Mouse (Mus musculus): ENCODE data around the gene Hspa8.
"Not testable (repeated sequence)": the region's sequence is repeated elsewhere in the genome, so short reads cannot be mapped to it uniquely, and the experiment has no call there.

DNA sequence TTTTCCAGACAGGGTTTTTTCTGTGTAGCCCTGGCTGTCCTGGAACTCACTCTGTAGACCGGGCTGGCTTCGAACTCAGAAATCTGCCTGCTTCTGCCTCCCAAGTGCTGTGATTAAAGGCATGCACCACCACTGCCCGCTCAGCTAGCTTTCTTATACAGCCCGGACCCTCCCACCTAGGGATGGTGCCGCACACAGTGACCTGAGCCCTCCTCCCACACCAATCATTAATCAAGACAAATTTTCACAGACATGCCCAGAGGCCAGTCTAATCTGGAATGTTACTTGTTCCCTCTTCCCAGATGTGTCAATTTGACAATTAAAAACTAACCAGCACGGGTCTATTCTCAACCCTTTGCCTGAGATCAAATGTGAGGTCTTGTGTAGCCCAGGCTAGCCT lies 27.6 kb upstream of the Hspa8 start:
- TF ChIP-seq GATA1 (IDR thresholded peaks at IDR 0.05; ENCODE audit: borderline replicate concordance, low read length); FLI1 (IDR thresholded peaks at IDR 0.05; ENCODE audit: low read length): not testable (repeated sequence)
